Comparison of ENCODE assay signal across 8 mouse cellular contexts in genomic region chr2:126708361-126708760, GRCm38 (mm10). TPM values are rescaled to one million over a fixed set of nuclear protein-coding genes. Genes with fewer than 3 reads are reported as not detected.
DNase-seq lines count a peak whose midpoint lies in the region; ATAC-seq and TF ChIP-seq lines count a peak whose summit lies in the region.

No protein-coding gene starts in this region.

- intact Hi-C loops in heart, postnatal 36 days (cut with DNase I) = loop anchor here (5.0 kb wide), 1 partner anchor 116 kb away; no protein-coding TSS in a partner anchor
- intact Hi-C loops in left cerebral cortex, postnatal 14 days (cut with DNase I) = no loop called here

- H3K9ac ChIP-seq in forebrain, postnatal 0 days = no peak overlapping the region
- H3K9ac ChIP-seq in liver, embryonic 16.5 days (ENCODE audit: low read depth, low read length) = no peak overlapping the region

- peaks cover 5% of the 10 kb centered on the region for H3K4me1 ChIP-seq in forebrain, postnatal 0 days (ENCODE audit: insufficient read depth)
- H3K4me1 ChIP-seq in liver, embryonic 16.5 days (ENCODE audit: control insufficient read depth, low read depth, low read length) = peaks cover 10% of the 10 kb centered on the region

- H3K36me3 ChIP-seq in forebrain, postnatal 0 days (ENCODE audit: insufficient read depth) = no peaks in the 10 kb centered on the region
- no peaks in the 10 kb centered on the region for H3K36me3 ChIP-seq in liver, embryonic 16.5 days (ENCODE audit: control insufficient read depth, insufficient read depth)

- H3K4me3 ChIP-seq in forebrain, postnatal 0 days (ENCODE audit: low read depth, low read length) = no peak overlapping the region
- H3K4me3 ChIP-seq in liver, embryonic 16.5 days (ENCODE audit: low read depth, low read length) = peak overlapping the region; percentile 95

- WGBS in forebrain, postnatal 0 days = 83% methylated on average over 4 of the region's 4 CpGs
- whole genome bisulfite sequencing in liver, embryonic 16.5 days (ENCODE audit: insufficient replicate concordance) = 49% methylated on average over 4 of the region's 4 CpGs

- peak; percentile 46 for DNase-seq in heart, adult 11 months
- no peak for DNase-seq in heart, postnatal 36 days
- peak; percentile 27 for DNase-seq in CD4-positive helper T cell, adult 2 months (ENCODE audit: low read depth, low spot score)
- no peak for DNase-seq in forebrain, postnatal 0 days
- no peak for DNase-seq in left cerebral cortex, adult 11 months (ENCODE audit: low spot score)
- DNase-seq in left cerebral cortex, postnatal 14 days (ENCODE audit: low spot score in 2 of 2) = no peak
- DNase-seq in right cerebral cortex, adult 18-20 months = no peak

- ATAC-seq in forebrain, postnatal 0 days = no peak
- no peak for ATAC-seq in liver, embryonic 16.5 days (ENCODE audit: low read depth)

- H3K27me3 ChIP-seq in forebrain, postnatal 0 days (ENCODE audit: insufficient read depth, low read length) = no peaks in the 10 kb centered on the region; the same call in 1 of the 2 replicates
- H3K27me3 ChIP-seq in liver, embryonic 16.5 days (ENCODE audit: control insufficient read depth, insufficient read depth, low read depth, low read length) = no peaks in the 10 kb centered on the region

- peak overlapping the region; percentile 68 for H3K4me2 ChIP-seq in forebrain, postnatal 0 days (ENCODE audit: low read depth)
- peak overlapping the region; percentile 89 for H3K4me2 ChIP-seq in liver, embryonic 16.5 days (ENCODE audit: low read depth, low read length)

- H3K27ac ChIP-seq in forebrain, postnatal 0 days (ENCODE audit: low read depth, low read length) = no peak overlapping the region
- no peak overlapping the region for H3K27ac ChIP-seq in liver, embryonic 16.5 days (ENCODE audit: low read length)

- TF ChIP-seq CTCF in forebrain, postnatal 0 days (IDR thresholded peaks at IDR 0.05; ENCODE audit: low read depth) = no peak

- H3K9me3 ChIP-seq in forebrain, postnatal 0 days (ENCODE audit: low read length) = no peaks in the 10 kb centered on the region
- no peaks in the 10 kb centered on the region for H3K9me3 ChIP-seq in liver, embryonic 16.5 days (replicated peaks; ENCODE audit: control insufficient read depth, low read length)

RNA-seq across cellular contexts. Expression of gene Usp8, which starts 1.2 kb away (rescaled TPM):
- 10 to 100 TPM; 28.8 to 29.1 TPM for total RNA-seq in heart, postnatal 36 days (2021)
- 14.5 and 17.9 TPM in 2 replicates for total RNA-seq in forebrain, postnatal 0 days (2014; rRNA removed)
- 10.5 and 15.4 TPM in 2 replicates for polyA plus RNA-seq in forebrain, postnatal 0 days (2015; fragmentation: Nextera tagmentation; extraction: Ambion mirVana)
- polyA plus RNA-seq in liver, embryonic 16.5 days (2015; fragmentation: Nextera tagmentation; extraction: Ambion mirVana) = 18.2 and 19.1 TPM in 2 replicates
- 10 to 100 TPM; 40.4 to 46.6 TPM for total RNA-seq in left cerebral cortex, postnatal 14 days (2021)

RNA-seq across cellular contexts. Expression of gene Gabpb1, which starts 32.2 kb away (rescaled TPM):
- 10 to 100 TPM; 12.1 to 13.6 TPM for total RNA-seq in heart, postnatal 36 days (2021)
- 23.9 and 27.6 TPM in 2 replicates for total RNA-seq in forebrain, postnatal 0 days (2014; rRNA removed)
- polyA plus RNA-seq in forebrain, postnatal 0 days (2015; fragmentation: Nextera tagmentation; extraction: Ambion mirVana) = 23.9 and 30.3 TPM in 2 replicates
- 19.0 and 23.4 TPM in 2 replicates for polyA plus RNA-seq in liver, embryonic 16.5 days (2015; fragmentation: Nextera tagmentation; extraction: Ambion mirVana)
- 10 to 100 TPM; 20.1 to 21.4 TPM for total RNA-seq in left cerebral cortex, postnatal 14 days (2021)

Comparison
In these comparisons a context has a peak if more than half of its experiments do, and no peak if none do; other contexts are left out.
1. DNase-seq: peak in heart, adult 11 months (single experiment) and CD4-positive helper T cell, adult 2 months (single experiment); none in heart, postnatal 36 days (0 of 2), forebrain, postnatal 0 days (single experiment), left cerebral cortex, adult 11 months (single experiment), left cerebral cortex, postnatal 14 days (0 of 2) and right cerebral cortex, adult 18-20 months (single experiment).